Mouse (Mus musculus): Measurements from ENCODE around the gene Gm20388.
"Not testable (repeated sequence)": the region's sequence is repeated elsewhere in the genome, so short reads cannot be mapped to it uniquely, and the experiment has no call there.

The Gm20388 gene

DNA sequence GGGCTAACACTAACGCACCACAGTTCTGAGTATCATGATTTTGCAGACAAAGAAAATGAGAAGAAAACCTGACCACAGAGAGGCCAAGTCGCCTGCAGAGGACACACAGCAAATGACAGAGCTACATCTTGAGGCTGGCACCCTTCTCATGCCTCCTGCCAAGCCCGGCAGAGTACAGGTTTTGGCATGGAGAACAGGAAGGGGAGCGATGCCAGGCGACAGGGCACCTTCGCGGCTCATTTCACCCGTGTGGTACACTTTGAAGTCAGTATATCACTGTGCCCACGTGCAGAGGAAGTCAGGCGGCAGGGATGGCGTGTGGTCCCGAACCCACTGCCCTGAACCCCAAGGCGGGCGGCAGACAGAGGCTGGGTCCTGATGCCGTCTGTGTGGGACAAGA lies 1750.0 kb downstream of the Gm20388 start:
- DNase-seq, result no peak

DNA sequence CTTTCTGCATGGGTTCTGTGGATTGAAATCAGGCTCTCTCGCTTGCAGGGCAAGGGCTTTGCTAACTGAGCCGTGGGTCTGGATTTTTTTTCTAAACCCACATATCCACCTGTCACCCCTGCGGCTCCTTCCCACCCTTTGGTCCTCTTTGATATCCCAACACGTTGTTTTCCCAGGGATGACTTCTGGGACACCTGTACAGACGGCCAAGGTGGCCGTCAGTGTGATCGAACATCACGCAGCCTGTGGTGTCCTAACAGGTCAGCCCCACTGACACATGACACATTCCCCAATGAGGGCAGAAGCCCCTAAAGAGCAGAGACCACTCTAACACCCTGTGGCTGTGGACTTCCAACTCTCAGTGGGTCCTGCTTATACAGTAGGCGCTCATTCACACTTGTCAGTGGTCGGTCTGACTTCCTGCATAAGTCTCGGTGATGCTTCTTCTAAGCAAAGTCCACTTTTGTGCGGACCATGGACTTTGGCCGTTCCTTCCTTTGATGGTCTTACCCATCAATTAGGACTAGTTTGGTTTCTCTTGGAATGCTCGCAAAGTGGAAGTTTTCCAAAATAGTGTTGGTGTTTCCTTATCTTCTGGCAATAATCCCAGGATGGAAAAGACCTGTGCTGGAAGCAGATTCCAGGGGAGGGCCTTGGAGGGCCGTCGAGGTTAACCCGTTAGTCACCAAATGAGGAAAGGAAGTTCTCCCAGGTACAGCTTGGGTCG lies 1751.2 kb downstream of the Gm20388 start:
- no peak for DNase-seq

DNA sequence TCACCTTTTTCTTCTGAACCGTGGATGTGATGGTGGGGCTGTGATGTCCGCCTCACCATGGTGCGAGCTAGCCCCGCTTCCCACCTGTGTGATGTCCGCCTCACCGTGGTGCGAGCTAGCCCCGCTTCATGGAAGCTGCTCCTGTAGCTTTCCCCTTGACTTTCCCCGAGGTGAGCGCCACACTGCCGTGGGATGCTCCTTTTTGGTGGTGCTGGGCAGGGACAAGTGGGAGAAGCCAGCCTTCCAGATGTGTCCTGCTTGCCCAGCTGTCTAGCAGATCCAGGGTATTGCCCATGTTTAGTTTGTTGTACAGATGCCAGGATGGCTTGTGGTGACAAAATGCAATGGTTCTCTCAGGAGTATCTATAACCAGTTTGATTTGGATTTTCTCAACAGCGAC lies 1752.5 kb downstream of the Gm20388 start:
- no peak for DNase-seq

DNA sequence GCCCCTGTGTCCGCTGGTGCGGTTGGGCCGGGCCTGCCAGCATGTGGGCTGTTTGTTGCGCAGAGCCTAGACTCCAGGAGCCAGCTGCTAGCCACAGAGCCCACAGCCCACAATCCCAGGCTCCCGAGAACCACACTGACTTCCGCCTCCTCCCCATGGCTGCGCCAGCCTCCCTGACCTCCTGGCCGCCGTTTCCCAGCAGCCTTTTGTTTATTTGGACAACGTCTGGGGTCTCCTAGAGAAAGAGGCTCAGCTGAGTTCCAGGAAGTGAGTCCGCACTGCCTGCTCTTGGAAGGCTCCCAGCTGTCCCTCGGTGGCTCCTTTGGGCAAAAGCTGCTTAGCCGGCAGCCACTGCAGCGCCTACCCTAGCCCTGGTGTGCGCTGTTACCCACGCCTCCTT lies 1754.7 kb downstream of the Gm20388 start:
- DNase-seq, result peak; percentile 89

DNA sequence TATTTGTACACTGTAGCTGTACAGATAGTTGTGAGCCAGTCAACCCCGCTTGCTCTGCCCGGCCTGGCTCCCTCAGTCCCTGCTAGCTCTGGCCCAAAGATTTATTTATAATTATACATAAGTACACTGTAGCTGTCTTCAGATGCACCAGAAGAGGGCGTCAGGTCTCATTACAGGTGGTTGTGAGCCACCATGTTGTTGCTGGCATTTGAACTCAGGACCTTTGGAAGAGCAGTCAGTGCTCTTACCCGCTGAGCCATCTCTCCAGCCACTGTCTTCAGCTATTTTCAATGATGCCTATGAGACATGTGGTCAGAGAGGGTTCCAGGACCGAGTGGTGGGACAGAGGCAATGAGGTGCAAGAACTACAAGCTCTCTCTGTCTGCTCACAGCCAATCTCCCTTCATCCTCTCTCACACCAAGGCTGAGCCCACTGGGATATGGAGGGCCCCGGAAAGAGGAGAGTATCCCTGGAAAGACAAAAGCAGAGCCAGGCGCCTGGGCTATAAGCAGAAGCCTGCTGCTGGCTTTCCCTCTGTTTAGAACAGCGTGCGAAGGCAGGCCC lies 1757.4 kb downstream of the Gm20388 start:
- not testable (repeated sequence) for DNase-seq

DNA sequence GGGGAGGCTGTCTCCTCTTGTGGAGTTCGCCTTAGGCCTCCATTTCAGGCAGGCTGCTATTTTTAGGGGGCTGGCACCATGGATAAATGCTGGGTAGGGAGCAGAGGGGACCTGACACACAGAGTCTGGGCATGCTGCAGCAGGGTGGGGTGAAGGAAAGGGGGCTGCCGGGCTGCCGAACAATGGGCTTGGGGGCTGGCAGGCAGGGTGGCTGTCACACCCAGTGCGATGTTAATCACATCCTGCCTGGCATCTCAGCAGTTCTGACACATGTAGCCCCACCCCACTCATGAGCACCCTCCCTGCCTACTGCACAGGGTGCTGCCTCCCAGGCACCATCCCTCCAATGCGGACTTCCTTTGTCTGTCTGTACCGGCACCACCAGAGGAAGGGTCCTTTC lies 1757.9 kb downstream of the Gm20388 start:
- peak; percentile 37 for DNase-seq

DNA sequence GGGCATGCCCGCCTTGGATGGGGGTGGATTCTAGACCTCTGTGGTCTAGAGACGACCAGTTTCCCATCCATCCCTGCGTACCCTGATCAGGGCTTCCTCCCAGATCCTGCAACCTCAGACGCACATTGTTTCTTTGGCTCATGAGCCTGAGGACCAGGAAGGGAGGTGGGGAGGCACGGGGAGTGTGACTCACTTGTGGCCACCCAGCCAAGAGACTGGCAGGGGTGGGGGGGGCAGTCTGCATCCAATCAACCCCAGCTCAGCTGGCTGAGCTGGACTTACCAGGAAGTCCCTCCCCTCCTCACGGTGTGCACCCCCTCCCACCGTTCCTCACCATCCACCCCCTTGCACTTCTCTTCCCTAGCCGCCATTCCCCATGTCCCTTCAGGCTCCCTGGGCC lies 1758.6 kb downstream of the Gm20388 start:
- peak; percentile 37 for DNase-seq

DNA sequence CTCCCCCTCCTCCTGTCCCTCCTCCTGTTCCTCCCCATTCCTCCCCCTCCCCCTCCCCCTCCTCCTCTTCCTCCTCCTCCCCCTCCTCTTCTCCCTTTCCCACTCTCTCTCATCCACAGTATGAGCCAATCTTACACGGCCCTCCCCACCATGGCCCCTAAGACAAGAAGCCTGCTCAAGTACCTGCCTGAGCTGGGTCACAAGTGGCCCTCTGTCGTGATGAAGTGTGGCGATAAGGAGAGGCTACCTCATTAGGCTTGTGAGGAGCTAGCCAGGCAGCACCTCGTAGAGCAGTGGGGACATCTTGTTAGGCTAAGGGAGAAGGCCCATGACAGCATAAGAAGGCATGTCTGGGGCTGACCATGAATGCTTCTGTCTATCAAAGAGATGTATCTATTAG lies 1762.5 kb downstream of the Gm20388 start:
- DNase-seq, result no peak

DNA sequence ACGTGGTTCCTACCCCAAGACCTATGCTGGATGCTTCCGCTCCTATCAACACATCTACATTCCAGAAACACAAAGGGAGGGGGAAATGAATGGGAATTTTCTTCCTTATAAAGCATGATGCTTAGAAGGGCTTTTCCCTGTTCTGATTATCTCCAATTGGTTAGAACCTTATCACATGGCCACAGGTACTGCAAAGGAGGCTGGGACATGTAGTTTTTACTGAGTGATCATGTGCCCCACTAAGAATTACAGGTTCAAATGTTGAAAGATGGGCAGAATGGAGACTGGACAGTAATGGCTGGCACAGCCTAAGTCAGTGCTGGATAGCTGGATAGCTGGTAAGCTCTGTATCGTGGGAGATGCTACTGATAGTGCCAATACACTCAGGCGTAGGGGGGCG lies 1763.3 kb downstream of the Gm20388 start:
- DNase-seq, result no peak

DNA sequence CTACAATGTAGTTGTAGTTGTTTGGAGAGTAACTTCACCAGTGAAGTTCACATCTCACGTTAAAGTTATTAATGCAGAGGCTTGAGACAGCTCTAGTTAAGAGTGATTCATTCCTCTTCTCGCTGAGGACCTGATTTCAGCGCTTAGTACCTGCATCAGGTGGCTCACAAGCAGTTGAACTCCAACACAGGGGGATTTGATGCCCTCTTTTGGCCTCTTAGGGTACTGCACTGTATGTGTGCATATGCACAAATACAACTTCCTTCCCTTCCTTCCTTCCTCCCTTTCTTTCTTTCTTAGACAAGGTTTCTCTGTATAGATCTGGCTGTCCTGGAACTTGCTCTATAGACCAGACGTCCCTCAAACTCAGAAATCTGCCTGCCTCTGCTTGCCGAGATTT lies 1763.9 kb downstream of the Gm20388 start:
- DNase-seq, result peak; percentile 42

DNA sequence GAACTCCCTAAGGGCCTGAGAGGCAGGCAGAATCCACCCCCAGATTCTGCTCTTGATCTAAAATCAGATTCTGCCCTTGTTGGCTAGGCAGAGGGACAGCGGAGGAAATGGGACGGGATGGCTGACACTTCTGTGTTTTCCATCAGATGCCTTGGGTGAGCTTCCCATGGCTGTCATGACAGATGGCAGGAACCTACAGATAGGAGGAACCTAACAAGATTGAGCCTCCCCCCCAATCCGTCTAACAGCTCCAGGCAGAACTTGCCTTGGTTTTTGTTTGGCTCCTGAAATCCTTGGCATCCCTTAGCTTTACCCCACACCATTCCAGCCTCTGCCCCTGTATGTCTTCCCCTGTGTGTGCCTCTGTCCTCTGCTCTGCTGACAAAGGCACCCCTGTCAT lies 1764.5 kb downstream of the Gm20388 start:
- DNase-seq, result no peak

DNA sequence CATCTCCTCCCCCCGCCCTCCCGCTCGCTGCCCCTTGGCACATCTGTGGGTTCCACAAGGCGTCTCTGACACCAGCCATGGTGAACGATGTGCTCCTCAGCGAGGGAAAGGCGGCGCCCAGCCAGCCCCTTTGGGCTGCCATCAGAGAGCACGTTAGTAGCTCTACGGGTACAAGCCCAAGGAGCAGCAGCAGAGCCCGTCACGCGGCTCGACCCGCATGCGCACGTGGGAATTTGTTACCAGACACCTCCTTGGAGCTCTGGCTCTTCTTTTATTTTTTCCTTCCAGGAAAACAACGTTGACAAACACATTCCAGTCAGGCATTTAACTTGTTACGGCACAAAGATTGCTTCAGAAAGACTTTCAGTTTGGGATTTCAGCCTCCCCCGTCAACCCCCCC lies 1765.1 kb downstream of the Gm20388 start:
- DNase-seq, result peak; percentile 74

DNA sequence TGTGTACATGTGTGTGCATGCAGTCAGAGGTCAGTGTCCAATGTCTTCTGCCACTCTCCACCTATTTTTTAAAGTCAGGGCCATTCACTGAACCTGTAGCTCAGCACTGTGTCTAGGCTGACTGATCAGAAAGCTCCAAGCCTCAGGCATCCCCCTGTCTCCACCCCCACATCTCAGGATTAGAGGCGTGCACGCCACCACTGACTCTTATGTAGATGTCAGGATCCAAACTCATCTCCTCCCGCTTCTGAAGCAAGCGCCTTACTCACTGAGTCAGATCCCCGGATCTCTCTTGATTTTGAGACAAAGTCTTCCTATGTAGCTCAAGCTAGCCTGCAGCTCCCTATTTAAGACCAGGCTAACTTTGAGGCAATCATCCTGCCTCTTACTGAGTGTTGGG lies 1768.1 kb downstream of the Gm20388 start:
- no peak for DNase-seq

DNA sequence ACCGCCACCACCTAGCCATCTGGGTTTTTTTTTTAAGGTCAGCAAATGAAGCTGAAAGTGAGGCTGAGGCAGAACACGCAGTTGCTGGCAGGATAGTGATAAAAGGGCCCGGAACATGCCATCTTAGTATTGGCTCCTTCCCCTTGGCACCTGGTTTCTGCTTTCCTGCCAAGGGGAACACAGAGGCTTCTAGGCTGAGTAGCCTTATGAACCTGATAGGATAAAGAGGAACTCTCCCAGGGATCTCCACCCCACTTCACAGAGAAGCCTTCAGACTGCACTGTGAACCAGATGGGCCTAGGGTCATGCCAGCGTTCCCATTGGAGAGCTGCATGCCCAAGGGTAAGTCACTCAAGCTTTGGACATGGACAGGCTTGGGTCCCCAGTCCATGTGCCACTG lies 1770.3 kb downstream of the Gm20388 start:
- no peak for DNase-seq

DNA sequence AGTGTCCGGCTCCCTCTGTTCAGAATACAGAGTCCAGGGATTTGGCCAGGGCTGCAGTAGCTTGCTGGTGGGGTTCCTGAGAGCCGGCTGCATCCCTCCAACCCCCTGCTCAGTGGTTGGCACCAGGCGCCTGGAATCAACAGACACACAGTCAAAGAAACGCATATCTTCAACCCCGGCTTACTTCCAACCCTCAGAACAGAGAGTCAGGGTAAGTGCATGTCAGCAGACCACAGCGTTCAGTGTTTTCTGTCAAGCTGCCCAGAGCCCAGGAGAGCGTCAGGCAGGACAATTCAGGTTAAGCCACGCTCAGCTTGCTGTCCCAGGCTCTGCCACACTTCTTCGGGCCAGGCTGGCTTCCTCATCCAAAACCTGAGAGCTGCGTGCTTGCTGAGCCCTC lies 1770.8 kb downstream of the Gm20388 start:
- DNase-seq, result no peak

DNA sequence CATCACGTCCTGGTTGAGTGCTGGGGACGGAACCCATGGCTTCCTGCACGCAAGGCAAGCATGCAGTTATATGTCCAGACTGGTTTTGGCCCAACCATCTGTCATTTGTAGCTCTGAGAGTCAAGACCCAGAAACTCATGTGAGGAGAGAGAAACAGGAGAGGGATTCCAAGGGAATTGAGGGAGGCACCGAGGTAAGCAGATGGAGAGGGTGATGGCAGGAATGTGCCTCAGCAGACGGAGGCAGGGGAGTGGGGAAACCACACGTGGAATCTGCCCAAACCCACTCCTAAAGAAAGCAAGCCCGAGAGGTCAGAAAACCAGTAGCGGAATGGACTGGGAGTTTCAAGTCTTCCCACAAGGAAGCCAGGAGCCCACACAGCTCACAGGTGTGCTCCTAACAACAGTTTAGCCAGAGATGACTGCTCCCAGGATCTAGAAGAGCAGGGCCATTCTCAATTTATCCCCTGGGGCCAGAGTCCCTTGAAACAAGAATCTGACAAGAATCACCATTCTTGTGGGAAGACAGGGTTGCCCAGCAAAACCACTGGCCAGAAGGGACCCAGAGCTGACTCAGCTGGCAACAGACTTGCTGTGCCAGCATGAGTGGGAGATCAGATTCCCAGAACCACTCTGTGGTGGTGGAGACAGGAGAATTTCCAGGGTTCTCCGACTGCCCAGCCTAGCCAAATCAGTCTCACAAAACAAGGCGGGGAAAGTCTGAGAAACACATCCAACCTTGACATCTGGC lies 1772.6 kb downstream of the Gm20388 start:
- no peak for DNase-seq

DNA sequence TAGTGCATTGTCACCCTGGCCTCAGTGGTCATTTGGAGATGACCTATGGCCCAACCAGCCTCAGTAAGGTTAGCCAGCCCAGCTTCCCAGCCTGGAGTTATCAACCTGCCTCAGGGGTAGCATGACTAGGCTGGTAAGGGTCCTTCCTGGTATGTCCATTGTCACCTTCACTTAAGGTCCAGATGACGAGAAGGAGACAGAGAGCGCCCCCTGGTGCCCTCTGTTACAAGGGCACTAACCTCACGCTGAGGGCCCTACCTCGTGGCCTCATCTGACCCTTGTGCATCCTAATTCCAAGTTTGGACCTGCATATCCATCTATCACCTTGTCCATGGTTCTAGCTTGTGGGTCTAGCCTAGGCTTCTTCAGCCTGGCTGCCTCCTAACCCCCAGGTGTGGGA lies 1774.8 kb downstream of the Gm20388 start:
- peak; percentile 87 for DNase-seq

DNA sequence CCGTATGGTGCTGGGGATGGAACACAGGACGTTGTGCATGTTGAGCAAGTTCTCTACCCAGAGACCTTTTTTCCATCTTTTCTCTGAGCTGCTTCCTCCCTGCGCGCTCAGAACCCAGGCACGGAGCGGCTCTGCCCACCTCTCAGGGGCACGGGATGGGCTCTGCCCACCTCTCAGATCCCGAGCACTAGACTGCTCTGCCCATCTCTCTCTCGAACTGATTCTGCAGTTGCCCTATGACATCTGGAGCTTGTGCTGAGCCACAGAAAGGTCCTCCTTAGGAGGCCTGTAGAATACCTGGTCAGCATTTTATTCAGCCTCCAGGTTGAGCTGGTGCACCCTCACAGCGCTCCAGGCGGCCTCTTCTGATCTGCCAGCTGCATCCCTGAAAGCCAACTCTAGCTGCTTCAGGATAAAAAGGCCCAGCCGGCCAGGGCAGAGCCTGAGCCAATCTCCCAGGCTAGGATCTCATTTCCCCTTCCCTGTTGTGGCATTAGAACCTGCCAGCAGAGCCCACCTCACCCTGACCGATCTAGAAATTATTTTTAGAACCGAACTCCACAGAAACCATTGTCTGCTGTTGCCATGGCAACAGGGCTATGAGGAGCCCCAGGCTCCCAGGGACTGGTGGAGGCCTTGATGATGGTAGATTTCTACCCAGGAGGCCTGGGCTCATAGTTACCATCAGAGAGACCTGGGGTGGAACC lies 1777.0 kb downstream of the Gm20388 start:
- DNase-seq, result peak; percentile 30

DNA sequence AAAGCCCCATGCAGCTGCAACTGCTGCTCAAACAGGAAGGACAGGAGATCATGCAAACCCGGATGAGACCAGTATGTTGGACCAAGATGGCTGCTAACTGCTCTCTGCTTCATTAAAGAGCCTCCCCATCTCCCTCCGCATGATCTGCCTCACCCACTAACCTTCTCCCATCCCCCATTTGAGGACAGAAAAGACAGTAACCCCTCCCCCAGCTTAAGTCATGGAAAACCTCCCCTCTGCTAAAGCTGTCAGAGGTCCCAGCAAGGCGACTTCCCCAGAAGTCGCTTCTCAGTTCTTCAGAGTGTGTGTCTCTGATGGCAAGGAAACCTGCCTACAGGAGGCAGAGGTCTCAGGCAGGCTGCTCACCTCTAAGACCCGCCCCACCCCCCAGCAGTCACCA lies 1777.9 kb downstream of the Gm20388 start:
- DNase-seq, result no peak

DNA sequence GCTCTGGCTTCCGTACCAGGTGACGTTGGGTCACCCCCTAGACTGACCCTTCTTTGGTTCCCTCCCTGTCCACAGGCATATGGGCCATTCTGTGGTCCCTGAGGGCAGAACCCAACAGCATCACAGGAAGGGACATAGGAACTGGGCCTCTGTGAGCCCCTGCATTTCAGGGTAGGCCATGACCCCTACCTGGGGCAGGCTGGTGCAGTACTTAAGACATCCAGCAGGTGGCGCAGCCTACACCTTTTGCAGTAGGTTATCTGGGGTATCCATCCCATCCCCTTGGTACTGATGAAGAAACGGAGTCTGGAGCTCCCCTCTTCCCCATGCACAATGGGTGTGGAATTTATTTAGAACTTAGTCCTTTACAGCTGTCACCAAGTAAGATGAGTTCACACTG lies 1783.8 kb downstream of the Gm20388 start:
- peak; percentile 68 for DNase-seq

DNA sequence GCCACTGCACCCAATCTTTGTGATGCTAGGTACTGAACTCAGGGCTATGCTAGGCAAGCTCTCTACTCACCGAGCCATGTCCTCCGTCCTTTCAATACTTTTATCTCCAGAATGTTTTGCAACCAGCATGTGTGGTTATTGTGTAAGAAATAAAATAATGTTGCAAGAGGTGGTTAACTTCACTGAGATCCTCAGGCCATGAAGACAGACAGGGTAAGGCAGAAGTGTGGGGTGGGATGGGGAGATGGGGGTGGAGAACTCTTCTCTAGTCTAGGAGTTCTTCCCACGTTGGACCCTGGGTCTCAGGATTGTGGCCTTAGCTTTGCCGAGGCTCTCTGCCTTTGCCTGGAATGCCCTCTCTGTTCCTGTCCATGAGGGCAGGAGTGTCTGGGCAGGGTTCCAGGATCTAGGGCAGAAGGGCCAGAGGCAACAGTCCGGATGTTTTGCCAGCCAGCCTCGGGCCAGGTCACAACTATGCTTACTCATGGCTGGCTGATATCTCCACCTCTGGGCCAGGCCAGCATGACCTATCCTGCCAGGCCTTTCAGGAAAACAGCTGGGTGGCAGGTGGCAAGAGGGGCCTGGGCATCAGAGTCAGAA lies 1785.0 kb downstream of the Gm20388 start:
- DNase-seq, result peak; percentile 80

DNA sequence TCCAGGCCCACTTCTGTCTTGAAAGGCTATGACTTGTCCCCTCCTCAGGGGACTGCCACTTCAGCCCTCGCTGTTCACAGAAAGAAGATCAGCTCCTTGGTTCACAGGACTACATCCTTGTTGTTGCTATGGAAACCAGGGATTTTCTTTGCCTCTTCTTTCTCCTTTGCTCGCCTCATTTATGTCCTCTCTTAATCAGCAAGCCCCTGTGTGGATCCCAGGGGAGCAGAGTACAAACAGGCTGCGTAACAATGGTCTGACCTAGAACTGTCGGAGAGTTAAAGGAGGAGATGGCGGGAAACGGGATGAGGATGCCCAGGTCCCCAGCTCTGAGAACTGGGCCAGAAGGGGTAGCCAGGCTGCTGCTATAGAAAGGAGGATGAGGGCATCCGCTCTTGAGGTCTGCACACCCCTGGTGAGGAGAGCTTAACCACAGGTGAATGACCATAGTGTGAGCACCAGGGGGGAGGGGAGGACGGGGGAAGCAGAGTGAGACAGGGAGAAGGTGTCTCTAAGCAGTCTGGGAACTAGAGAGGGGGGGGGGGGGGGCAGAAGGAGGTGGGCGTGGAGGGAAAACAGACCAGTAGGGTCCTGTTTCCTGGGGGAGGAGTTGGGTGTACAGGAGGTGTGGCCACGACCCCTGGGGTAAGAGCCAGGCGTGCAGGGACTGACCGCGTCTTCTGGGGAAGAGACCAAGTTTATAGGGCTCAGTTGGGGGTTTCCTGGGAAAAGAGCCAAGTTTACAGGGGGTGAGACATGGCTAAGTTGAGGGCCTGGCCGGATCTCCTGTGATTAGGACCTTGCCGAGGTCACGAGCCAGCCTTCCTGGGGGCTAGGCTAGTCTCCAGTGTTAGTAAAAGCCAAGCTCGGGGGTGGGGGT lies 1787.3 kb downstream of the Gm20388 start:
- peak; percentile 32 for DNase-seq
